Mouse (Mus musculus) frontal cortex, postnatal 14 days (tissue): ENCODE data around the gene Rgl1.

Experiments used
- DNase-seq, 2 experiments: peaks; one replicate each; pipeline ENCODE4 v3.0.0; 2022; ENCODE audit warnings: low spot score in 2 of 2

The Rgl1 gene

GRCm38 (mm10) chr1:152511237-152511636 is 254.9 kb downstream of the Rgl1 start:
- DNase-seq: no peak

- DNase-seq: no peak
Measured at GRCm38 (mm10) chr1:152508481-152509220, 257.5 kb downstream of the Rgl1 start.

GRCm38 (mm10) chr1:152506726-152507125 is 259.4 kb downstream of the Rgl1 start:
- no peak for DNase-seq

GRCm38 (mm10) chr1:152506175-152506574 is 260.0 kb downstream of the Rgl1 start:
- no peak for DNase-seq

GRCm38 (mm10) chr1:152499802-152500201 is 266.3 kb downstream of the Rgl1 start:
- no peak for DNase-seq

- DNase-seq: no peak
Measured at GRCm38 (mm10) chr1:152497581-152497980, 268.6 kb downstream of the Rgl1 start.

- no peak for DNase-seq
Measured at GRCm38 (mm10) chr1:152496831-152497230, 269.3 kb downstream of the Rgl1 start.

GRCm38 (mm10) chr1:152492258-152492657 is 273.9 kb downstream of the Rgl1 start:
- no peak for DNase-seq

- no peak for DNase-seq
Measured at GRCm38 (mm10) chr1:152490842-152491241, 275.3 kb downstream of the Rgl1 start.

GRCm38 (mm10) chr1:152476126-152476525 is 290.0 kb downstream of the Rgl1 start:
- DNase-seq: no peak

- DNase-seq: no peak
Measured at GRCm38 (mm10) chr1:152468443-152468842, 297.7 kb downstream of the Rgl1 start.
